Mouse (Mus musculus) spleen, postnatal 14 days (tissue): ENCODE results near the gene Gm10799.
"Not testable (repeated sequence)": the region's sequence is repeated elsewhere in the genome, so short reads cannot be mapped to it uniquely, and the experiment has no call there.

ENCODE experiments used
- DNase-seq, 2 experiments: peaks; one replicate each; pipeline ENCODE4 v3.0.0; 2021 to 2022; ENCODE audit warnings: low spot score in 2 of 2

Gm10799 gene

DNA sequence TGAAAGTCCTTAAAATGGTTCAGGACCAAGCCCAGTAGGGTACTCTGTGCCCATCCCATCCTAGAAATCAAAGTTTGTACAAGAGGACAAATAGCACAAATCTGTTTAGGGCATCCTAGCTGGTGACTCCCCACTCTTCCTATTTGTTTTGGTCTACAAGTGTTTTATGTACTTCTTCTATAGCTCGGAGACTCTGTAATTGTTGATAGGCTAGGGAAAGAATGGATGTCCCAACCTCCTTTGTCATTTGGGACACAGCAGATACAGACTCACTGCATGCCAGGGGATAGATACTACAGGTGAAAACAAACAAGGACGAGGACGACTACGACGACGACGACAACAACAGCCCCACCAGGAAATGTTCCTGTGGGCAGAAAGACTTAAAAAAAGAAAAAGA is at the start of gene Gm10799:
Gene Gm10799 (minus strand): TSS at position 101 of the 400 bp plus-strand sequence.
- not testable (repeated sequence) for DNase-seq

DNA sequence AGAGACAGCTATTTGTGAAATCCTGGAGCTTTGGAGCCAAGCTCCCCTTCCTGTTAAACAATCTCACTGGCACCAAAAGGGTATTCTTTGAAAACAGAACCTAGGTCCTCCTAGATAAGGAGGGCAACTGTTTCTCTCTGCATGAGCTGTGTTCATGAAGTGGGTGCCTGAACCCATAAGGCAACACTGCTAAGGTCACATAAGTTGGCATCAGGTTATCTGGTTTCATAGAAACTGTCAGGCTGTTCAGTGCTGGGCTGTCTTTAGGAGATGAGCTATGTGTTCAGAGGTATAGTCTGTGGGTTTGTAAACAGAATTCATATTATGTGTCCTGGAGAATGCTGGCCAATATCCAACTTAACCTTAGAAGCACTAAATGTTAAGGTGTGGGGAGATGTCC is 48.8 kb upstream of the Gm10799 start:
- DNase-seq, result not testable (repeated sequence)

DNA sequence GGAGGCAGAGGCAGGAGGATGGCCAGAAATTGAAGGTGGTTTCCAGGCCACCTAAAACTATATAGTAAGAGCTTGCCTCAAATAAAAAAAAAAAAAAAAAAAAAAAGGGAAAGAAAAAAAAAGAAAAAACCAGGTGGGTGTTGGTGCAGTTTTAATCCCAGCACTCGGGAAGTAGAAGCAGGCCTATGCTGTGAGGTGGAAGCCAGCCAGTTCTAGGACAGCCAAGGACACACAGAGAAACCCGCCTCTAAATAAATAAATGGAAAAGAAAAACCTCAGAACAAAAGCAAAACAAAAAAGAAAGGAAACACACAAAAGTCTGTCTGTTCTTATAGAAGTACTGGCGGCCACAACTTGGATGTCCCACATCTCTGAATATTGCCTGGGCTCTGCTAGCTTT is 46.5 kb upstream of the Gm10799 start:
- no peak for DNase-seq

- not testable (repeated sequence) for DNase-seq
These were observed 45.2 kb upstream of the Gm10799 start for GRCm38 (mm10) chr2:104113563-104113962.

DNA sequence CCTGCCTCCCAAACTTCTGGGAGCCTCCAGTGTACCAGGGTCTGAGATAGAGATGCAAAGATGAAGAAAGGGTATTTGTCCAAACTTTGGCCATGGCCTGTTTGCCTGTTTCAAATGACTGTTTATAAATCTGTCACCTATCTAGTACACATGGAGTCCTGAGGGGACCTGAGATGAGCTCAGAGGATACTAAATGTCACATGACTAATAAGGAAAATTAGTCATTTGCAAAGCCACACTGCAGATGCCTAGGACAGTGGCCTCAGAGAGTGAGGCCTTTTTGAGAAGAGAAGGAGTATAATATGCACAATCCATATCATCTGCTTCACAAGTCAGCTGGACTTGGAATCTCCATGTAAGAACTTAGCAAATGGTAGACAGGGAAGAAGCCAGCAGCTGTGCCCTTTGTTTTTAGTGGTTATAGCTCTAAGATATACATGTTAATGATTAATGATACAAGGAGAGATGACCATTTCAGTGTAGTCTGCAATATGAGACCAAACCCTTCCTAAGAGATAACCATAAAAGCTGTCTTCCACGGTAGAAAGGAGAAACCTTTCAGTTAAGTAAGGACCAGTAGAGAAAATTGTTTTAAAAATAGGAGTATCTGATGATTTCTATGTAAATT is 42.9 kb upstream of the Gm10799 start:
- not testable (repeated sequence) for DNase-seq

- DNase-seq, result no peak
These were observed 41.7 kb upstream of the Gm10799 start for GRCm38 (mm10) chr2:104110031-104110430.

DNA sequence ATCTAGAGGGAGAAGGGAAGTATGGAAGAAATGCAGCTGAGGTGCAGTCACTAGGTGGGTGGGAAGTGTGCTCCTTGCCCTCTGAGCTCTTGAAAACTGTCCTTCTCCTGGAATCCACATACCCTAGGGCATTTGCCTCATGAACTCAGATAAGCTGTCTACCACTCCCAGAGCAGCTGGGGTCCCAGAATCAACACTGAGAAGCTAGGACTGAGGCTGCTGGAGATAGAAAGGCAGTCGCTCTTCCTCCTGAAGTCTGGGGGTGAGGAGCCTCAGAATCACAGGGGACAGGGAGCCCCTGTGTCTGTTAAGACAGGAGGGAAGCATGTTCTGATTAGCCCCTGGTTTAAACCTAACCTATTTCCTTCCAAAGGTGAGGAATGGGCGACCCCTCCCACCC is 41.2 kb upstream of the Gm10799 start:
- no peak for DNase-seq

DNA sequence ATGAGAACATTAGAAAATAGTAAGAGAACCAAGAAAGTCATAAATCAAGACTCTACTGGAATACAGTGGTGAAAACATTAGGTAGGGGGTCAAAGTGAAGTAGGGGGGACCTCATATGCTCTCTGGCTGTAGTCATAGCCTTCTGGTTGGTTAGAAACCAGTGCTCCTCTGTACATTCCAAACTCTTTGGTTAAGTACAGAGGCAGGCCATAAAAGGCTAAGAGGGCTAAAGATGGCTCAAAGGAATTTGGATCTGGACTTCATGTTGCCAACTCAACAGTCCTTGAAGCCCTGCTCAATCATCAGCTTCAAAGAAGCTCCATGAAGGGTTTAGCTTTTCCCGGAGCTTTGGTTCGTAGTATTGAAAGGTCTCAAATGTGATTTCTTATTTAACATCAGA is 40.7 kb upstream of the Gm10799 start:
- DNase-seq, result not testable (repeated sequence)

- no peak for DNase-seq
These were observed 36.5 kb upstream of the Gm10799 start for GRCm38 (mm10) chr2:104104800-104105199.

DNA sequence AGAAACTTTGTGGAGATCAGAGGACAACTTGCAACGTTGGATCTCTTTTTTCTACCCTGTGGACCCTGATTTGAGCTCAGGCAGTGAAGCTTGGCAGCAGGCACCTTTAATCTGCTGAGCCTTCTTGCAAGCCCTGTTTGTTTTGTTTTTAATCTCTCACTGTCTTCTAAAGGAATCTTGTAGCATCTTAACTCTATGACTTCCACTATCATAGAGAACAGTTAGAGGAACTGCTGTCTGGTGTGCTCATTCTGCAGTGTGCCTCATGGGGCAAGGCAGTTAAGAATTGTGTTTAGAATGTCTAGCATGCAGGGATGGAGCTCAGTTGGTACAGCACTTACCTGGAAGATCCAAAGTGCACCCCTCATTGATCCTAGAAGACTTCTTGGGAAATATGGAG is 31.6 kb upstream of the Gm10799 start:
- DNase-seq, result no peak

- DNase-seq, result no peak
These were observed 30.9 kb upstream of the Gm10799 start for GRCm38 (mm10) chr2:104099231-104099585.

- no peak for DNase-seq
These were observed 30.3 kb upstream of the Gm10799 start for GRCm38 (mm10) chr2:104098529-104099230.

- not testable (repeated sequence) for DNase-seq
These were observed 29.0 kb upstream of the Gm10799 start for GRCm38 (mm10) chr2:104097396-104097795.

DNA sequence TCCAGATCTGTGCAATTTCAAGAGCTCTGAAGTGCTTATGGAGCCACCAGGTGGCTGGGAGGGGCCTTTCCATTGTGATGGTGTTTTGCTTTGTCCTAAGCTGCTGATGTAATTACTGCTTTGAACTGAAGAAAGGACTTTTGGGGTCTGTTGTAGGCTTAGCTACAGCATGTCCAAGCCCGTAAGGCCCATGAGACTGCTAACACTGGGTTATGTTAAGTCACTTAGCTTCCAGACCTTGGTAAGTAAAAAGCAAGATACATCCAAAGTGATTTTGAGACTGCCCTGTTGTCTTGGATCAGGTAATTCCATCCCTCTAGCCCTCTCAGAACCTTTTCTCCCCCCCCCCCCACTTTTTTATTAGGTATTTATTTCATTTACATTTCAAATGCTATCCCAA is 28.4 kb upstream of the Gm10799 start:
- DNase-seq, result not testable (repeated sequence)

DNA sequence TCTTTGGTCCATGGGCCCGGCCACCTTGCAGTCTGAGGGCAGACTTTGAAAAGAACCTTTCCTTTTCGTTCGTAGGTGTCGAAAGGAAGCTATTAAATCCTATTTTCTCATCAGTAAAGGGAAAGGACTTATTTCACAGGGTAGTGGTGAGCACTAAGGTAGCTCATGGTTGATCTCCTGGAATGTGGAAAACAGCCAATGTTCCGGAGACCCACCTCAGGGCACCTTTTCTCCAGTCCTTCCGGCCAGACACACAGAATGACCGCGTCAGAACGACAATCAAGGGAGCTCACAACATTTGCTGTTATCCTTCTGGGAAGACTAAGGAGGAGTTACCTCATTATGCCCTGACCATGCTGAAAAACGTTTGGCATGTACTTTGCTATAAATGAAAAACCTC is 27.9 kb upstream of the Gm10799 start:
- no peak for DNase-seq

GRCm38 (mm10) chr2:104095741-104096213 is 27.4 kb upstream of the Gm10799 start, which contains the start of gene Cd59a:
Gene Cd59a, plus strand, starts transcription at chr2:104095801.
- DNase-seq, result peak; percentile 77

GRCm38 (mm10) chr2:104093305-104093704 is 25.0 kb upstream of the Gm10799 start:
- DNase-seq, result no peak

GRCm38 (mm10) chr2:104087562-104087961 is 19.2 kb upstream of the Gm10799 start:
- DNase-seq, result not testable (repeated sequence)

DNA sequence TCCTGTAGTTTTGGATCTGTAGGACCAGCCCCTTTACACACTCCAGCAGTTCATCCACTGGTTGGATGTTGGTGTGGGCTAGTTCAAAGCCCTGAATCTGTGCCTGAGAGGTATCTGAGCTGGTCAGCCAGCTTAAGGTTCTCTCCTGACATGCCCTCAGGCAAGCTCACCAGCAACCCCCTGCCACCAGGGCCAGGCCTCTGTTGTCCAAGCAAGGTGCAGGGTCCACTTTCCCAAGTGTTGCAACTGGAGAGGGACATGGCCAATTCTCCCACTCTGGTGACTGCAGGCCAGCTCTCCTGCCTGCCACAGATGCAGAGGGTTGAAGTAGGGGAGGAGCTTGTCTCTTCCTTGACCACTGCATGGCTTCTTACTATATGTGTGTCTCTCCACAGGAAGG is 15.7 kb upstream of the Gm10799 start:
- DNase-seq, result not testable (repeated sequence)

GRCm38 (mm10) chr2:104082474-104082873 is 14.1 kb upstream of the Gm10799 start:
- DNase-seq, result no peak

- DNase-seq, result not testable (repeated sequence)
These were observed 13.2 kb upstream of the Gm10799 start for GRCm38 (mm10) chr2:104081436-104082050.

DNA sequence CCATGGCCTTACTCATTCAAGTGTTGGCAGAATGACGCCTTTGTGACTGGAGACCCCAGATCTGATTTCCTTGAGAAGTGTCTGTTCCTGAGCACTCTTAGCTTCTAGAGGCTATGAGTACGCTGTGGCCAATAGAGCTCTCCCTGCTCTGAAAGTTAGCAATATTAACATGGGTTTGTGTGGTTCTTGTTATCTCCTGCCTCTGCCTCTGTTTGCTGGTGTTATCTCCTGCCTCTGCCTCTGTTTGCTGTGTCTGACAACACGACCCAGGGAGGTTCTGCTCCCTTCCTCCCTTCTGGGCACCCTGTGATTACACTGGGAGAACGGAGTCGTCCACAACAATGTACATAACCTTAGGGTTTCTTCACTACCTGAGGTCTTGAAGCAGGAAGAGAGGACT is 9.9 kb upstream of the Gm10799 start:
- DNase-seq, result not testable (repeated sequence)

DNA sequence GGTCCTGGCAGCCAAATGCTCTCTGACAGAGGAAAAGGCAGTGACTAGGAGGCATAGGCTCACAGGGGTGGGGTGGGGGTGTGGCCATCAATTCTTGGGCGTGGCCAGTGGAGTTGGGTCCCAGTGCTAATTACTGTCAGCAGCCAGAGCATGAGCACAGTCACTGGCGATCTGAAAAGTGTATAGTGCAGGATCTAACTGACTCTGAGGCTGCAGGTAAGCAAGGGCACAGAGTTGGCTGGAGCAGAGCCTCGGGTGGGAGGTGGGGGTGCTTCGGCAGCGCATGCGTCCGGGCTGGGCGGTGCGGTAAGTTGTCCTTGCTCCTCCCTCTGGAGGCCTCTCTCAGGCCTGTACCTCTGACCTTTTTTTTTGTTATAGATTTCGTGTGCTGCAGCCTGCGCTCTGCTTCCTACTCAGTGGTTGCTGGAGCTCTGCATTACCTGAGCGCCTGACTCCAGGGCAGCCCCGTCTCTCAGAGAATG is 1.4 kb upstream of the Gm10799 start, which contains the start of gene Cd59b:
Gene Cd59b (plus strand): TSS at position 146 of the 482 bp plus-strand sequence.
- peak; percentile 64 to 72 for DNase-seq
